Mouse (Mus musculus): ENCODE measurements at regions not wholly inside any gene's neighbourhood (a gene's known extent, or its start where the extent isn't known, plus 50 kb on each side); places are given as distances from the start of the nearest gene placed in this dataset.

GRCm38 (mm10) chr9:115471582-115471981 lies 161.4 kb upstream of the Stt3b start:
- no peak for TF ChIP-seq CTCF (IDR thresholded peaks at IDR 0.05)
- Histone ChIP-seq H3K4me1 (ENCODE audit: insufficient read depth, low read length) (no peaks in the 10 kb centered on the region), H3K27ac (ENCODE audit: low read depth, low read length) (no peak overlapping the region), H3K4me3 (ENCODE audit: low read depth, low read length) (no peak overlapping the region), H3K27me3 (ENCODE audit: insufficient read depth, low read length) (no peaks in the 10 kb centered on the region), H3K9ac (replicated peaks; ENCODE audit: low read length, poor library complexity, severe bottlenecking) (no peak overlapping the region), H3K4me2 (ENCODE audit: low read depth, low read length, poor library complexity, severe bottlenecking) (no peak overlapping the region), H3K36me3 (ENCODE audit: insufficient read depth, low read length) (no peaks in the 10 kb centered on the region), H3K9me3 (ENCODE audit: low read length) (no peaks in the 10 kb centered on the region)
- ATAC-seq (ENCODE audit: low FRiP score): no peak
- no peak for DNase-seq (ENCODE audit: low spot score)
- WGBS: 77% methylated on average over 6 of the region's 6 CpGs

GRCm38 (mm10) chr9:115473037-115473436 lies 162.8 kb upstream of the Stt3b start:
- WGBS: 95% methylated on average over 3 of the region's 3 CpGs
- no peak overlapping the region for H3K4me3 ChIP-seq (ENCODE audit: low read depth, low read length)
- ATAC-seq (ENCODE audit: low FRiP score) (no peak), DNase-seq (ENCODE audit: low spot score) (no peak)
- no peaks in the 10 kb centered on the region for H3K27me3 ChIP-seq (ENCODE audit: insufficient read depth, low read length)
- H3K27ac ChIP-seq (ENCODE audit: low read depth, low read length): no peak overlapping the region
- no peak overlapping the region for H3K4me2 ChIP-seq (ENCODE audit: low read depth, low read length, poor library complexity, severe bottlenecking)
- no peak overlapping the region for H3K9ac ChIP-seq (replicated peaks; ENCODE audit: low read length, poor library complexity, severe bottlenecking)
- H3K4me1 ChIP-seq (ENCODE audit: insufficient read depth, low read length): no peaks in the 10 kb centered on the region
- H3K9me3 ChIP-seq (ENCODE audit: low read length): no peaks in the 10 kb centered on the region
- no peaks in the 10 kb centered on the region for H3K36me3 ChIP-seq (ENCODE audit: insufficient read depth, low read length)
- no peak for TF ChIP-seq CTCF (IDR thresholded peaks at IDR 0.05)

- Histone ChIP-seq H3K9me3 (ENCODE audit: low read length) (no peaks in the 10 kb centered on the region), H3K4me1 (ENCODE audit: insufficient read depth, low read length) (no peaks in the 10 kb centered on the region), H3K4me3 (ENCODE audit: low read depth, low read length) (no peak overlapping the region), H3K9ac (replicated peaks; ENCODE audit: low read length, poor library complexity, severe bottlenecking) (no peak overlapping the region), H3K27me3 (ENCODE audit: insufficient read depth, low read length) (no peaks in the 10 kb centered on the region), H3K4me2 (ENCODE audit: low read depth, low read length, poor library complexity, severe bottlenecking) (no peak overlapping the region), H3K36me3 (ENCODE audit: insufficient read depth, low read length) (no peaks in the 10 kb centered on the region), H3K27ac (ENCODE audit: low read depth, low read length) (no peak overlapping the region)
- WGBS: 91% methylated on average over 5 of the region's 5 CpGs
- DNase-seq (ENCODE audit: low spot score) (no peak), ATAC-seq (ENCODE audit: low FRiP score) (no peak)
- no peak for TF ChIP-seq CTCF (IDR thresholded peaks at IDR 0.05)
Measured at GRCm38 (mm10) chr9:115473847-115474246, 163.6 kb upstream of the Stt3b start.

- H3K9me3 ChIP-seq (ENCODE audit: low read length): no peaks in the 10 kb centered on the region
- H3K36me3 ChIP-seq (ENCODE audit: insufficient read depth, low read length): no peaks in the 10 kb centered on the region
- TF ChIP-seq CTCF (IDR thresholded peaks at IDR 0.05): no peak
- no peak for DNase-seq (ENCODE audit: low spot score)
- ATAC-seq (ENCODE audit: low FRiP score): no peak
- H3K9ac ChIP-seq (replicated peaks; ENCODE audit: low read length, poor library complexity, severe bottlenecking): no peak overlapping the region
- no peak overlapping the region for H3K27ac ChIP-seq (ENCODE audit: low read depth, low read length)
- H3K4me1 ChIP-seq (ENCODE audit: insufficient read depth, low read length): no peaks in the 10 kb centered on the region
- H3K27me3 ChIP-seq (ENCODE audit: insufficient read depth, low read length): no peaks in the 10 kb centered on the region
- no peak overlapping the region for H3K4me2 ChIP-seq (ENCODE audit: low read depth, low read length, poor library complexity, severe bottlenecking)
- 87% methylated on average over 8 of the region's 8 CpGs for WGBS
- no peak overlapping the region for H3K4me3 ChIP-seq (ENCODE audit: low read depth, low read length)
Measured at GRCm38 (mm10) chr9:115474342-115474741, 164.1 kb upstream of the Stt3b start.

- 81% methylated on average over 17 of the region's 17 CpGs for WGBS
- TF ChIP-seq CTCF (IDR thresholded peaks at IDR 0.05): no peak
Measured at GRCm38 (mm10) chr9:115476205-115476604, 166.0 kb upstream of the Stt3b start.

GRCm38 (mm10) chr9:115477556-115478220 lies 167.5 kb upstream of the Stt3b start:
- WGBS: 85% methylated on average over 6 of the region's 6 CpGs
- no peak for TF ChIP-seq CTCF (IDR thresholded peaks at IDR 0.05)
- no peak overlapping the region for H3K9ac ChIP-seq (replicated peaks; ENCODE audit: low read length, poor library complexity, severe bottlenecking)
- ATAC-seq (ENCODE audit: low FRiP score) (no peak), DNase-seq (ENCODE audit: low spot score) (no peak)
- no peak overlapping the region for H3K4me3 ChIP-seq (ENCODE audit: low read depth, low read length)
- H3K9me3 ChIP-seq (ENCODE audit: low read length): no peaks in the 10 kb centered on the region
- no peak overlapping the region for H3K27ac ChIP-seq (ENCODE audit: low read depth, low read length)
- H3K27me3 ChIP-seq (ENCODE audit: insufficient read depth, low read length): no peaks in the 10 kb centered on the region
- no peak overlapping the region for H3K4me2 ChIP-seq (ENCODE audit: low read depth, low read length, poor library complexity, severe bottlenecking)
- no peaks in the 10 kb centered on the region for H3K36me3 ChIP-seq (ENCODE audit: insufficient read depth, low read length)
- no peaks in the 10 kb centered on the region for H3K4me1 ChIP-seq (ENCODE audit: insufficient read depth, low read length)

More at GRCm38 (mm10) chr9:115476205-115476604, 166.0 kb upstream of the Stt3b start:
- Histone ChIP-seq H3K4me2 (ENCODE audit: low read depth, low read length, poor library complexity, severe bottlenecking) (no peak overlapping the region), H3K9ac (replicated peaks; ENCODE audit: low read length, poor library complexity, severe bottlenecking) (no peak overlapping the region), H3K27ac (ENCODE audit: low read depth, low read length) (no peak overlapping the region), H3K4me1 (ENCODE audit: insufficient read depth, low read length) (no peaks in the 10 kb centered on the region), H3K36me3 (ENCODE audit: insufficient read depth, low read length) (no peaks in the 10 kb centered on the region), H3K4me3 (ENCODE audit: low read depth, low read length) (no peak overlapping the region), H3K9me3 (ENCODE audit: low read length) (no peaks in the 10 kb centered on the region), H3K27me3 (ENCODE audit: insufficient read depth, low read length) (no peaks in the 10 kb centered on the region)
- DNase-seq (ENCODE audit: low spot score): no peak
- ATAC-seq (ENCODE audit: low FRiP score): no peak
